Mouse (Mus musculus) kidney, embryonic 15.5 days (tissue): ENCODE measurements around the gene Msx2. TPM values are rescaled to one million over a fixed set of nuclear protein-coding genes. Genes with fewer than 3 reads are reported as not detected.

Source experiments
- ATAC-seq: fragments of 200-750 bp; cut with Nextera tagmentation; replicated peaks from 2 replicates; pipeline ENCODE4 v1.8.0; 2017; ENCODE audit warnings: moderate TSS enrichment; ENCODE audit not compliant: low FRiP score
- H3K27ac ChIP-seq: fragments of 300-500 bp; sonication (generic); 2 replicates; pipeline ENCODE4 v1.5.1; 2015; ENCODE audit warnings: mild to moderate bottlenecking, inconsistent platforms
- H3K27me3 ChIP-seq: fragments of 300-500 bp; sonication (generic); 2 replicates; pipeline ENCODE4 v1.6.1; 2015; ENCODE audit warnings: inconsistent platforms
- H3K36me3 ChIP-seq: fragments of 300-500 bp; sonication (generic); 2 replicates; pipeline ENCODE4 v1.6.1; 2015; ENCODE audit warnings: inconsistent platforms
- H3K4me1 ChIP-seq: fragments of 300-500 bp; sonication (generic); 2 replicates; pipeline ENCODE4 v1.6.1; 2015; ENCODE audit warnings: inconsistent platforms
- H3K4me2 ChIP-seq: fragments of 300-500 bp; sonication (generic); 2 replicates; pipeline ENCODE4 v1.6.1; 2015; ENCODE audit warnings: moderate library complexity, mild to moderate bottlenecking, inconsistent platforms
- H3K4me3 ChIP-seq: fragments of 300-500 bp; sonication (generic); replicated peaks from 2 replicates; pipeline ENCODE4 v1.5.1; 2015; ENCODE audit warnings: mild to moderate bottlenecking, inconsistent platforms
- H3K9ac ChIP-seq: fragments of 300-500 bp; sonication (generic); 2 replicates; pipeline ENCODE4 v1.6.1; 2015; ENCODE audit warnings: mild to moderate bottlenecking, inconsistent platforms
- H3K9me3 ChIP-seq: fragments of 300-500 bp; sonication (generic); replicated peaks from 2 replicates; pipeline ENCODE4 v1.6.1; 2016; ENCODE audit warnings: inconsistent platforms
- WGBS: fragments of 180-500 bp; shearing (Covaris S2); methylation state at CpG from one replicate; pipeline ENCODE4 v1.1.7; 2015; ENCODE audit warnings: mixed read lengths; 5-methylcytosine and 5-hydroxymethylcytosine counted together
- polyA plus RNA-seq: library from polyadenylated mRNA; unstranded; fragments of >200 nt; fragmentation: Nextera tagmentation; extraction: Ambion mirVana; gene quantifications from 2 replicates; pipeline ENCODE4 v1.2.1, GENCODE M21; 2015

Gene Msx2
- polyA plus RNA-seq, result 0.99 and 1.5 TPM in 2 replicates

DNA sequence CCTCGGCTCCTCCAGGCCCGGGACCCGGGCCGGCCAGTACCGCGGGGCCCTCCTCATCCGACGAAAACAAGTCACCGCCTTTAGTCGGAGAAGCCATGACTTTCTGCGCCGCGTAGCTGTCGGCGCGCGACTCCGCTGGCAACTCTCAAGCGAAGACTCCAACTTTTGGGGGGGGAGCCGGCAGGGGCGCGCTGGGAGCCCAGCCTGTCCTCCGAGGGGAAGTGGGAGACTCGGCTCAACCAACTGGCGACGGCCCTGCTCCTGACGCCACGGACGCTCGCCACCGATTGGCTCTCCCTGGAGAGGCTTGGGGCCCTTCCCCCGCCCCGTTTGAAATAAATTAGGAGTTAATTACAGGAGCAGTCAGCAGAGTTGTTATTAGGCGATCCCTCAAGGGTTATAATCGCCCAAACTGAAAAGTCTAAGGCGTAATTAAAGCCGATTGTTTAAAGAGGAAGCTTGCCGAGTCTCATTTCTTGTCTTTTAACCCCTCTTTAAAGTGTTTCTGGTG is at the start of gene Msx2:
Gene Msx2, minus strand, starts transcription at position 461 of the 511 bp plus-strand sequence.
- peak; percentile 85 for ATAC-seq
- Histone ChIP-seq H3K4me3 (peak within 1 kb of the TSS; percentile 55), H3K4me2 (peak within 1 kb of the TSS; percentile 93), H3K36me3 (no peaks in the 10 kb centered on the region), H3K27me3 (peaks cover 99% of the 10 kb centered on the region), H3K9ac (peak within 1 kb of the TSS; percentile 45), H3K27ac (no peak within 1 kb of the TSS), H3K4me1 (peaks cover 33% of the 10 kb centered on the region), H3K9me3 (no peaks in the 10 kb centered on the region)
- under 1% methylated on average over 38 of the region's 38 CpGs for whole genome bisulfite sequencing

DNA sequence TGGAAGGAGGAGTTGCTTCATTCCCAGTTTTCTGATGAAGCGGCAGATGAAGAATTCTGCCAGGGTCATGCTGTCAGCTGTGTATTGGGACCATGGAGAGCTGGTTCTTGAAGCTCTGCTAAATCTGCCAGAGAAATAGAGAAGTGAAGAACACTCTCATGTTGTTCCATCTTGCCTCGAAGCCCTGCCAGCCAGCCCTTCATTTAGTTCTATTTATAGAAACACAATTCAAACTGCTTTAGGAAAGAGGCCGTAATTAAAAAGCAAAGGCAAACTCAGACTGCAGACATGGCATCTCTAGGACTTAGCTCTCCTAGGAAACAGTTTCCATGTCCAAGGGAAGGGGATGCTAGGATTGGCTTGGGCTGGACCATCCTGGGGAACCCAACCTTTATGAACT is 48.6 kb upstream of the Msx2 start:
- Histone ChIP-seq H3K9me3 (no peaks in the 10 kb centered on the region), H3K4me1 (peaks cover 10% of the 10 kb centered on the region), H3K4me2 (no peak overlapping the region), H3K36me3 (no peaks in the 10 kb centered on the region), H3K27me3 (peaks cover 12% of the 10 kb centered on the region; the same call in 1 of the 2 replicates), H3K9ac (no peak overlapping the region), H3K4me3 (no peak overlapping the region), H3K27ac (no peak overlapping the region)
- no peak for ATAC-seq
- WGBS, result 59% methylated on average over 3 of the region's 3 CpGs

DNA sequence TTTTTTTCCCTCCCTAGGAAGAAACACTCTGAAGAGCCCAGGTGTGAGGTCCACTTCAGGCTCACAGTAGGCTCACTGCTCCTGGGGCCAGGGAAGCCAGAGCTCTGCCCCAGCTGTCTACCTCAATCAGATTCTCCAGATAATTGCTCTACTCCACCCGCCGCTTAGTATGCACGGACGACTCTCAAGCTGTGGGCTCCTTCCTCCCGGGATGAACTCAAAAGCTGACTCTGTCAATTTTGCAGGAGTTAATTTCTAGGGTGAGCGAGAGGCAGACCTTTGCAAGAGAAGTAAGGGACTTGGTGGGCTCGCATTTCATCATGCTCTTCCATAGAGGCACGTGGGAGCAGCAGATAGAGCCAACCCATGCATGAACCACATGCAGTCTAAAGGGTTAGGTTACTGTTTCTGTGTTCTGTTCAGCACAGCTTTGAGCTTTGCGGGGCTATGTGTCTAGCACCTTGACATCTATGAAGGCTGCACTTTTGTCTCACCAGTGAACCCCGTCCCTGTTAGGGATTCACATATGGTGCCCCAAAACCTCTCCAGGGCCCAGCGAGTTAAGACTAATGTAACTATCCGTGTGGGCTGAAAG is 47.6 kb upstream of the Msx2 start:
- 39% methylated on average over 12 of the region's 12 CpGs for WGBS
- Histone ChIP-seq H3K9ac (no peak overlapping the region), H3K4me3 (no peak overlapping the region), H3K4me2 (no peak overlapping the region), H3K27ac (no peak overlapping the region), H3K27me3 (peaks cover 12% of the 10 kb centered on the region; the same call in 1 of the 2 replicates), H3K9me3 (0 out of 2 replicates have a peak, but pooled peaks cover 3% of the 10 kb centered on the region), H3K36me3 (no peaks in the 10 kb centered on the region), H3K4me1 (peaks cover 10% of the 10 kb centered on the region)
- peak; percentile 60; the same call in 1 of the 2 replicates for ATAC-seq

DNA sequence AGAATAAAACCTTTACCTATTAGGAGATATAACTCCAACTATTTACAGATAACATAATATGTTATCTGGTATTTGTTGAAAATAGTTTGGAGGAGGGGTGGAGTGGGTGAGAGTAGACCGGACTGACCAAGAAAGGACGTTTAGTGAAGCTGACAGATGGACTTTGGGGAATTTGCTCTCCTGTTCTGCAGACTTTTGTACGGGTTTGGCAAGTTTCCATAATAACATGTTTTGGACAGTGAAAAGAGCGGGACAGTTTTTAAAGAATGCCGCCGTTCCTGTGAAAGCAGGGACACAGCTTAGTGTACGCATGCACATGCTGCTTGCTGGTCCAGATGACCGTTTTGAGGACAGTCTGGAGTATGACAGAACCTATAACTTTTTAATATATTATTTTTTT is 46.9 kb upstream of the Msx2 start:
- Histone ChIP-seq H3K9me3 (0 out of 2 replicates have a peak, but pooled peaks cover 3% of the 10 kb centered on the region), H3K9ac (no peak overlapping the region), H3K27ac (no peak overlapping the region), H3K27me3 (peaks cover 12% of the 10 kb centered on the region; the same call in 1 of the 2 replicates), H3K4me3 (no peak overlapping the region), H3K4me1 (peaks cover 10% of the 10 kb centered on the region), H3K4me2 (0 out of 2 replicates have a peak overlapping the region, but pooled peaks have one; percentile 19), H3K36me3 (no peaks in the 10 kb centered on the region)
- no peak for ATAC-seq
- 54% methylated on average over 8 of the region's 8 CpGs for WGBS

DNA sequence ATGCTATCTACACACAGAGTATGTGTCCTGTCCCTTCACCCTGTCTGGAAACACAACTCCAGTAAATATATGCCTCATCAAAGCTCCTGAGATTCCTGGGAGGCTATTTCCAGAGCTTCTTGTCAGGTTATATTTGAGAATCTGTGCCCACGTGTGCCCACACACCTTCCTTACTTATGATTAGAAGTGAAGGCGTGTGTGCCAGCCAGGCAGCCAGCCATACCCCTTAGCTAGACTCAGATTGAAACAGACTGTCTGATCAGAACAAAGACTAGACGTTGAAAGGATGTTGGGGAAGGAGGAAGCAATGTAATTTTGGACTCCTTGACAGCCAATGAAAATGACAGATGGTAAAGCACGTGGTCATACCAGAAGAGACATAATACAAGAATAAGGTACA is 45.4 kb upstream of the Msx2 start:
- Histone ChIP-seq H3K4me2 (no peak overlapping the region), H3K27ac (no peak overlapping the region), H3K4me3 (no peak overlapping the region), H3K36me3 (no peaks in the 10 kb centered on the region), H3K9ac (no peak overlapping the region), H3K4me1 (peaks cover 10% of the 10 kb centered on the region), H3K27me3 (peaks cover 12% of the 10 kb centered on the region; the same call in 1 of the 2 replicates), H3K9me3 (0 out of 2 replicates have a peak, but pooled peaks cover 3% of the 10 kb centered on the region)
- no peak for ATAC-seq
- WGBS, result 52% methylated on average over 4 of the region's 4 CpGs

DNA sequence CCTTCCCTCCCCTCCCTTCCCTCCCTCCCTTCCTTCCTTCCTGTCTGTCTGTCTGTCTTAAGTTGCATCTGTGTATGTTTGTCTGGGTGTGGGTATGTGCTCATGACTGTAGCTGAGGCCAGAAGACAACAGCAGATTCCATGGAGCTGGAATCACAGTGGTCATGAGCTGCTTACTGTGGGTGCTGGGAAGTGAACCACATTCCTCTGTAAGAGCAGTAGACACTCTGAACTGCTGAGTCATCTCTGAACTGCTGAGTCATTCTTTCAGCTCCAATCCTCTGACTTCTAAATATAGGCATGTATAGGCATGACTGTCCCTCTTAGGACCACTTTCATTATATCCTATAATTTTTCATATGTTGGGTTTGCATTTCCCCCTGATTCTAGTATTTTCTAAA is 41.7 kb upstream of the Msx2 start:
- Histone ChIP-seq H3K36me3 (no peaks in the 10 kb centered on the region), H3K9me3 (0 out of 2 replicates have a peak, but pooled peaks cover 3% of the 10 kb centered on the region), H3K4me3 (no peak overlapping the region), H3K27me3 (no peaks in the 10 kb centered on the region), H3K4me2 (no peak overlapping the region), H3K27ac (no peak overlapping the region), H3K4me1 (peaks cover 1% of the 10 kb centered on the region; the same call in 1 of the 2 replicates), H3K9ac (no peak overlapping the region)
- no peak for ATAC-seq

DNA sequence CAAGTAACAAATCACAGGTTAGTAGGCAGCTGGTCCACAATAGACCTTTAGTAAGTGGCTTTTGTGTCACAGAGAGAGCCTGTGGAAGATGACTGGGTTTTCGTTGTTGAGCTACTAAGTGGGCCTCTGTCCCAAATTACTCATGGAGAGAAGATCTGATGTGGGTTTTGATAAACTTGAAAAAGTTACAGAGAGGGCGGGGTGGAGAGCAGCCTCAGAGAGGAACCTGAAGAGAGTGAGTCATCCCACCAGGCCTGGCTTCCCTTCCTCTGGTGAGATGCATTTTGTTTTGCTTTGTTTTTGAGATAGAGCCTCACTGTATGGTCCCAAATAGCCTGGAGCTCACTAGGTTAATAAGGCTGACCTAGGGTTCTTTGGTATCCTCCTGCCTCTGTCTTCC is 38.5 kb upstream of the Msx2 start:
- H3K27me3 ChIP-seq, result no peaks in the 10 kb centered on the region
- H3K9me3 ChIP-seq, result 0 out of 2 replicates have a peak, but pooled peaks cover 3% of the 10 kb centered on the region
- H3K36me3 ChIP-seq, result no peaks in the 10 kb centered on the region
- no peak overlapping the region for H3K9ac ChIP-seq
- WGBS, result 80% methylated on average over 2 of the region's 2 CpGs
- no peak for ATAC-seq
- H3K4me3 ChIP-seq, result no peak overlapping the region
- no peak overlapping the region for H3K27ac ChIP-seq
- H3K4me1 ChIP-seq, result no peaks in the 10 kb centered on the region
- no peak overlapping the region for H3K4me2 ChIP-seq

DNA sequence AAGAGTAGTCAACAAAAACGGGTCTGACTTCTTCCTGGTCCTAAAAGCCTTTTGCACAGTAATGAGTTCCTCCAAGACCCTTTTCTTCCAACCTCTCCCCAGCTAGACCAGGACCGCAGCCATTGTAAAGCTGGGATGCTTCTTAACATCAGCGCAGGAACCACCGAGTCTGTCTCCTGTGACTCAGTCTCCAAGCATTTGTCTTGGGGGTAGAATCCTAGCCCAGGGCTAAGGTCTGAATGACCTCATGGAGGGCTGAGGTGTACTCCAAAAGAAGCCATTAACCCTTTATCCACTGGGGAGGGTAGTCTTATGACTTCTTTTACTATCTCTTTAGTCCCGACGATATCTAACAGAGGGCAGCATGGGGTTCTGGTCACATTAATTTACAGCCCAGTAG is 29.5 kb upstream of the Msx2 start:
- peaks cover 17% of the 10 kb centered on the region for H3K27me3 ChIP-seq
- H3K4me1 ChIP-seq, result no peaks in the 10 kb centered on the region
- no peak overlapping the region for H3K4me3 ChIP-seq
- no peaks in the 10 kb centered on the region for H3K36me3 ChIP-seq
- no peak overlapping the region for H3K9ac ChIP-seq
- no peak overlapping the region for H3K4me2 ChIP-seq
- no peak for ATAC-seq
- H3K27ac ChIP-seq, result no peak overlapping the region
- WGBS, result 46% methylated on average over 6 of the region's 6 CpGs
- H3K9me3 ChIP-seq, result no peaks in the 10 kb centered on the region

DNA sequence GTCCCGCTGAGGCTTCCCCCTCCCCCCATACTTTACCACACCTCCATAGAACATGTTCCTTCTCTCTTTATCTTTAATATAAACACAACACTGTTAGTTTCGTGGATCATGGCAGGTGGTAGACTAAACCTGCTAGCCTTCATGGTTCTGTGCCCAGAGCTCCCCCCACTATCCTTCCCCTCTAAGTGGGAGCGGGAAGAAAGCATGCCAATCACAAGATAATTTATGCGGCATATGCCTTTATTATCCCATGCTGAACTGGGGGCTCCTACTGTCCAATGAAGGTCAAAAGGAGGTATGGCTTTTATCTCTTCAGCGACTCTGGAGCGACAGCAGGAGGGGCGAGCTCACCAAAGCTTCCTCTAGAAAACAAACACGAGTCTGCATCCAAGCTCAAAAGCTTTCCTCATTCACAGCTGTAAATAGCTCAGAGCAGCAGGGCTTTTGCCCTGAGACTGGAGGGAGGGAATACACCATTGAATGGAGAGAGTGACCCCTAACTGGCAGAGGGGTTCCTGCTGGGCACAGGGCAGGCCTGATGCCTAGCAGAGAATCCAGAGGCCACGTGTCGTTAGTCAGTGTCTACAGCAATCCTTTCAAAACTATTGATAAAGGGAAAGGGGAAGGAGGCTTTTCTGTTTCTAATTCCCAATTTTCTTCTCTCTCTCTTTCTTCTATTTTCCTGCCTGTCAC is 28.8 kb upstream of the Msx2 start:
- H3K4me1 ChIP-seq, result no peaks in the 10 kb centered on the region
- WGBS, result 21% methylated on average over 10 of the region's 10 CpGs
- H3K9me3 ChIP-seq, result no peaks in the 10 kb centered on the region
- no peaks in the 10 kb centered on the region for H3K36me3 ChIP-seq
- no peak overlapping the region for H3K27ac ChIP-seq
- no peak overlapping the region for H3K4me2 ChIP-seq
- no peak overlapping the region for H3K9ac ChIP-seq
- ATAC-seq, result no peak
- H3K4me3 ChIP-seq, result no peak overlapping the region
- H3K27me3 ChIP-seq, result peaks cover 17% of the 10 kb centered on the region

DNA sequence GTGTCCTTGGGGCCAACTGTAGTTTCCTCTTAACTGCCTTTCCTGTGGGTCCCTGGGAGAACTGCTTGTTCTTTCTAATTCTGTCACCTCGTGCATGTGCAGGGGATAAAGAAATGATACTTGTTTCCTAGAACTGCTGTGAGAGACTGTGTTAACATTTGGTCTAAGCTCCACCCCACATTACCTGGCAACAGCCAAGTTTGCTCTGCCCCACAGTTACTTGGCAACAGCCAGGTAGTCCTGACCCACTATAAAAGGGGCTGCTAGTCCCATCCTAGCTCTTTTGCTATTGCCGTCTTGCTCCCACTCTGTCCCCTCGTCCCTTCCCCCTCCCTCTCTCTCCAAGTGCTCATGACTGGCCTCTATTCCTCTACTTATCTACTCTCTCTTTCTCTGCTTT is 28.2 kb upstream of the Msx2 start:
- Histone ChIP-seq H3K4me3 (no peak overlapping the region), H3K4me1 (no peaks in the 10 kb centered on the region), H3K27ac (no peak overlapping the region), H3K27me3 (peaks cover 17% of the 10 kb centered on the region), H3K9me3 (no peaks in the 10 kb centered on the region), H3K4me2 (no peak overlapping the region), H3K9ac (no peak overlapping the region), H3K36me3 (no peaks in the 10 kb centered on the region)
- 36% methylated on average over 3 of the region's 3 CpGs for WGBS
- no peak for ATAC-seq

DNA sequence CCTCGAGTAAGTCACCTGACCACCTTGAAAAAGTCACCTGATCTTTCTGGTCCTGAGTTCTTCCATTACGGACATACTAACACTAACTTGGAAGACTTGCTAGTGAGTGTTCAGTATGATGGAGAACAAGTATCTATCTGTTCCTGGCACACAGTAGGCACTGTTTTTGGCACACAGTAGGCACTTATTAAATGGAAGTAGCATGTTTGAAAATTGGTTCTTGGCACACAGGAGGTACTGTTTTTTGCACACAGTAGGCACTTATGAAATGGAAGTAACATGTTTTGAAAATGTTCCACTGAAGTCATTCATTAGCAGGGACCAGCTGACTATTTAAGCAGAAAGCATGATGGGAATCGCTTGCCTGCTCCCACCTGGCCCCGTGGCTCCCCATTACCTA is 13.6 kb upstream of the Msx2 start:
- Histone ChIP-seq H3K9me3 (no peaks in the 10 kb centered on the region), H3K4me1 (no peaks in the 10 kb centered on the region), H3K36me3 (no peaks in the 10 kb centered on the region), H3K4me3 (no peak overlapping the region), H3K27me3 (peaks cover 23% of the 10 kb centered on the region), H3K9ac (no peak overlapping the region), H3K27ac (no peak overlapping the region), H3K4me2 (no peak overlapping the region)
- no peak for ATAC-seq
- WGBS, result 72% methylated on average over 4 of the region's 4 CpGs

DNA sequence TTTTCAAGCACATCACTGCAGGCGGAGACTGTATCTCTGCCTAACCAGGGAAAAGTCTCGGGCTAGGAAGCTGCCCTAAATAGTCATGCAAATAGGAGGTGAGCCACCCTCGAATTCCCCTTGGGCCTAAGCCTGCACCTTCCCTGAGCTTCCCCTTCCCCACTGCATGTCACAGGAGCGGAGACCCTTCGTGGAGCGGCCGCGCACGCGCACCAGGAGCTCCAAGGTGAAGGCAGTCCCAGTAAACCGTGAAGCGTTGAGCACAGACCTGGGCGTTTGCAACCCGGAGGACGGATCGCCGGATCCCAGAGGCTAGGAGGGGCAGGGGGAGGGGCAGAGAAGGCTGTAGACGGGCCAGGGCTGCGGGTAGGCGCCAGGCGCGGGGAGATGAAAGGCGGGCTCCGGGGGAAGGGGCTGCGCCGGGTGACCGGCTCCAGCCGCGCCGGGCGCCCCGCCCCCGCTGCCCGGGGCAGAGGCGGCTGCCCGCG is 2.9 kb upstream of the Msx2 start:
- under 1% methylated on average over 37 of the region's 37 CpGs for WGBS
- Histone ChIP-seq H3K4me2 (peak overlapping the region; percentile 91), H3K27me3 (peaks cover 91% of the 10 kb centered on the region), H3K4me1 (peaks cover 33% of the 10 kb centered on the region), H3K4me3 (peak overlapping the region; percentile 49), H3K9ac (no peak overlapping the region), H3K9me3 (no peaks in the 10 kb centered on the region), H3K27ac (no peak overlapping the region), H3K36me3 (no peaks in the 10 kb centered on the region)
- peak; percentile 87 for ATAC-seq
